Mouse (Mus musculus) embryo, embryonic 9.5 days (tissue): ENCODE measurements around the gene Sv2b.

Experiments used
- DNase-seq: peaks from one replicate; pipeline ENCODE4 v3.0.0-alpha.2; 2017; ENCODE audit errors: extremely low spot score

Gene Sv2b

GRCm38 (mm10) chr7:75102536-75103332 lies 206.3 kb downstream of the Sv2b start:
- no peak for DNase-seq

GRCm38 (mm10) chr7:75085473-75085872 lies 223.6 kb downstream of the Sv2b start:
- DNase-seq, result no peak

GRCm38 (mm10) chr7:75080163-75080562 lies 228.9 kb downstream of the Sv2b start:
- no peak for DNase-seq

GRCm38 (mm10) chr7:75077560-75078208 lies 231.4 kb downstream of the Sv2b start:
- no peak for DNase-seq
